Mouse (Mus musculus) embryo, embryonic 11 days (tissue): ENCODE data around the gene Psmb3.

ENCODE experiments used
- DNase-seq: peaks from one replicate; pipeline ENCODE4 v3.0.0-alpha.2; 2015

Gene Psmb3

DNA sequence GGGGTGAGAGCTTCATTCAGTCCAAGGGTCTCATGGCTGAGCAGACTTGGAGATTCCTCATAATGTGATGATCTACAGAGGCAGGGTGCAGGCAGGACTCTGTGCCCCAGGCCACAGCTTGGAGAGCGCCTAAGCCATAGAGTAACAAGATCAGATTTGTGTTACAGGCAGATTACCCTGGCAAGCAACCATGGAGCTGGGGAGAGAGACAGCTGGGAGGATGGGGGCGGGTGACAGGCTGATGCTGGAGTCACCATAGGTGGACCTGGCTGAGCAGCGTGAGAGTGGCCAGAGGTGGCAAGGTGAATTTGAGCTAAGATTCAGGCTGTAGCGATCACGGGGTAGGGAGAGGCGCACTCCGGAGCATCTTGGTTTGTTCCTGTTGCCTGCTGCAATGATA is 35.0 kb upstream of the Psmb3 start:
- no peak for DNase-seq

GRCm38 (mm10) chr11:97669268-97669667 is 33.9 kb upstream of the Psmb3 start:
- DNase-seq: no peak

- DNase-seq: peak; percentile 37
These were observed 33.4 kb upstream of the Psmb3 start for GRCm38 (mm10) chr11:97669829-97670228.

DNA sequence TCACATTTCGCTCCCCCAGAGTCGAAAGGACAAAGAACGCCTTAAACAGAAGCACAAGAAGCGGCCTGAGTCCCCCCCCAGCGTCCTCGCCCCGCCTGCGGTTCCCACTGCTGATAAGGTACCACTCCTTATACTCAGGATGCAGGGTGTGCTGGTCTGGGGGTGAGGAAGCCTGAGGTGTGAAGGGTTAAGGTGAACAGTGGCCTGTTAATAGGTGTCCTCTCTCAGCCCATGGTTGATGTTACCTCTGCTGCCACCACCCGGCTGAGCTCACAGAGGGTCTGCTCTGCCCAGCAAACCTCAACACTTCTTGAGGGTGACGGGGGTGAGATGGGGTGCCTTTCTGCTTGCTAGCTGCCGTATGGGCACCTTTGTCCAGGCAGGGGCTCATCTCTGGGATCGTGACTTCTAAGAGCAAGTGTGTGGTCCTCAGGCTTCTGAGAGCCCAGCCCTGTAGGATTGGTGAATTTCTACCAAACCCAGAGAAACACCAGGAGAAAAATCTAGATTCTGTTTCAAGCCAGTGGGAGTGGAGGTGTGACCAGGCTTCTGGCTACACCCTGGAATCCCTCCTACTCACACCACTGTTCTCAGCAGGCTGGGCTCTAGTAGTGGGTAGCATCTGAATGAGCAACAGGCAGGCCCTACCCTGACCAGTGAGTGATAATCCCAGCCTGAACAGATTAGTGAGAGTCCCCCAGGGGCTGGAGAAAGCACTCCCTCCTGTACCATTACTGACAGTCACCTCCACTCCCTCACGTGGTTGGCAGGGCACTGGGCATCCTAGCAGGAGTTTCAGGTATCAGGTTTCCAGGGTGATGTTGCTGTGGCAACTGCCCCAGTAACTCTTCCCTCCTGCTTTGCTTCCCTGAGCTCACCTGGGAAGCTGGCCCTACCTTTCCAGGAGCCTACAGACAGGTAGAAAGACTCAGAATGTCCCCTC is 32.7 kb upstream of the Psmb3 start:
- DNase-seq: no peak

- DNase-seq: no peak
These were observed 32.0 kb upstream of the Psmb3 start for GRCm38 (mm10) chr11:97671177-97671527.

DNA sequence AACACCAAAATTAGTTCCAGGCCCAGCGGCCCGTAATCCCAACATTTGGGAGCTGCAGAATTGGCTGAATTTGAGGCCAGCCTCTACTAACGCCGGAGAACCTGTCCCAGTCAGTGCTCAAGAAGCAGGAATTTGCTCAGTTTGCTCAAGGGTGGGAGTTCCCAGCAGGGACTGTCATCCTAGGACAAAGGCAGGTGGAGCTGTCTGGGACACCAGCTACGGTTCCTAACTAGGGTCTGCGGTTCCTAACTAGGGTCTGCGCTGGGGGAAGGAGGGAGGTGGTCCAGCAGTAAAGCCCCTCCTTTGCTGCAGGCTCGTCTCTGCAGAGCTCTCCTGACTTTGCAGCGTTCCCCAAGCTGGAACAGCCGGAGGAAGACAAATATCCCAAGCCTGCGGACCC is 30.1 kb upstream of the Psmb3 start:
- DNase-seq: no peak

GRCm38 (mm10) chr11:97676050-97676754 is 27.0 kb upstream of the Psmb3 start:
- no peak for DNase-seq

DNA sequence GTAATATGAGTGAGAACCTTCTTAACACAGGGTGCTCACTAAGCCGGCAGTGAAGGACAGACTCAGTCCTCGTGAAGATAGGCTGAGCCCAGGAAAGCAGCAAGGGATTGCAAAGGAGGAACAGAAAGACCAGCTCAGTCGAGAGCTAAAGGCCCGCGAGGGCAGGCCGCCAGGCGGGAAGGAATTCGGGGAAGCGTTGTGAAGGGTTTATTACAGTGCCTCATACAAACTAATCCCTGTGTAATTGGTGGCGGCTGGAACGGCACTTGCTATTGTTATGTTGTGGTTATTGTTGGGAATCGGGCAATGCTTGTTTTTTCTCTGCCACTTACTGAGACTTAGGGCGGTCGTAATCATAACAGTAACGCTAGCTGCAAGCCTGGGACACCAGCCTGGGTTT is 25.8 kb upstream of the Psmb3 start:
- DNase-seq: peak; percentile 28

DNA sequence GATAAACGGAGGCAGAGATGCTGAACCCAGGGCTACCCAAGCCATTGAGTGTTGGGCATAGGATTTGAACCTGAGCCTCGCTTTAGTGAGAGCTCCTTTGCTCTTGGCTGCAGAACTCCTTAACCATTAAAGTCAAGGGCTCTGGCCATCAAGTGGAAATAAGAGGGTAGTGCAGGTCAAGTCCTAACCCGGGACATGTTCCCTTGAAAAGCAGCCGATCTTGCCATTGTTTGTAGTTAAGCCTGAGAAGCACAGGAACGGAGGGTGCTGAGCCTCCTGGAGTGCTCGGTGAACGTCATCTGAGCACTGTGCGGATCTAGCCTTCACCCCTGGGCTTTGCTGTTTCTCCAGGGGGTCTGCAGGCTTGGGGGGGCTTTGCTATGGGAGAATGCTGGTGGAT is 25.4 kb upstream of the Psmb3 start:
- peak; percentile 41 for DNase-seq

DNA sequence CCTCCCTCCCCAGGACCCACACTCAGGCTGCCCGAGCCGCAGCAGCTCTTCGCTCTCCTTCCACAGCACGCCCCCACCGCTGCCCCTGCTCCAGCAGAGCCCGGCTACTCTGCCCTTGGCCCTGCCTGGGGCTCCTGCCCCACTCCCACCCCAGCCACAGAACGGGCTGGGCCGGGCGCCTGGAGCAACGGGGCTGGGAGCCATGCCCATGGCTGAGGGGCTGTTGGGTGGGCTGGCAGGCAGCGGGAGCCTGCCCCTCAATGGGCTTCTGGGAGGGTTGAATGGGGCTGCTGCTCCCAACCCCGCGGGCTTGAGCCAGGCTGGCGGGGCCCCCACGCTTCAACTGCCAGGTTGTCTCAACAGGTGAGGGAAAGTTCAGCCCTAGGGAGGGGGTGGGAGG is 24.9 kb upstream of the Psmb3 start:
- DNase-seq: no peak

DNA sequence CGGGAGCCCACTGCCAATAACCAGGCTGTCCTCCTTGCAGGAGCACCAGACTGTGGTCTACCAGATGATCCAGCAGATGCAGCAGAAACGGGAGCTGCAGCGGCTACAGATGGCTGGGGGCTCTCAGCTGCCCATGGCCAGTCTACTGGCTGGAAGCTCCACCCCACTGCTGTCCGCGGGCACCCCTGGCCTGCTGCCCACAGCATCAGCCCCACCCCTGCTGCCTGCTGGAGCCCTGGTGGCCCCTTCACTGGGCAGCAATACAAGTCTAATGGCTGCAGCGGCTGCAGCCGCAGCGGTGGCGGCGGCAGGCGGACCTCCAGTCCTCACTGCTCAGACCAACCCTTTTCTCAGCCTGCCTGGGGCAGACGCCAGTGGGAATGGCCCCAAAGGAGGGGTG is 22.8 kb upstream of the Psmb3 start:
- DNase-seq: no peak

DNA sequence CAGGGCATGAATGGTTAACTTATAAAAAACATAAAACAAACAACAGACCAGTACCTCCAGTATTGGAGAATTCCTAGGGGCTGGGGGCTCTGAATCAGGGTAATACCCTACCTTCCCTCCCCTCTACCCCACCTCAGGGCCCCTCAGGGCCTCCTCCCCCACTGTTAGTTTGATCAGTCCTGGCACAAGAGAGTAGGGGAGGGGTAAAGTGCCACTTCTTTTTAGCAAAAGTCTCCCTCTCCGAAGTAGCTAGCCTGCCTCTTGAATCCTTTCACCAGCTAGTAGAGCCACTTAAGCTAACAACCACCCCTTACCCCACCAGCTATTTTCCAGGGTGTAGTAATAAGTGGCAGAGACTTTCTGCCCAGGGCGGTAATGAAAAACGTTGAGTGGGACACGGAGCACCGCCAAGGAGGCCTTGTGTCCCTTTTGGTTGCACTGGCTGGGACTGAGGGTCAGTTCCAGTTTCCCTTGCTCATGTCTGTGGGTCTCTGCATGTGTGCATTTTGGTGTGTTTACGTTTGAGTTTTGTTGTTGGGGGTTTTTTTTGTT is 20.6 kb upstream of the Psmb3 start:
- DNase-seq: no peak

- no peak for DNase-seq
These were observed 19.0 kb upstream of the Psmb3 start for GRCm38 (mm10) chr11:97684063-97684680.

DNA sequence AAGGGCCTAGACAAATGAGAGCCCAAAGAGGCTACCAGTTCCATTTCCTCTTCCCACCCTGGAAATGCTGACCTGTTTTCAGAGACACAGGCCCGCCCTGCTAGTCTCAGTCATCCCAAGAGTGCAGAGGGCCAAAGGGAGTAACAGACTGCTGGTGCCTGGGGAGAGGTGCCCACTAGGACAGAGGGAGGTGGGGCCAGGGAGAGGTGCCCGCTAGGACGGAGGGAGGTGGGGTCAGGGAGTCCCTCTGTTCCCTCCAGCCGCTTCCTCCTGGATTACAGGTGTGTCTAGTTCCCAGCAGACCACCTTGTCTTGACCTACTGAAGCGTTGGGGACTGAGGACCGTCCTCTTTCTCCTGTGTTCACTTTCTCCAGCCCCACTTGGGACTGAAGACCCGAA is 18.4 kb upstream of the Psmb3 start:
- DNase-seq: no peak

DNA sequence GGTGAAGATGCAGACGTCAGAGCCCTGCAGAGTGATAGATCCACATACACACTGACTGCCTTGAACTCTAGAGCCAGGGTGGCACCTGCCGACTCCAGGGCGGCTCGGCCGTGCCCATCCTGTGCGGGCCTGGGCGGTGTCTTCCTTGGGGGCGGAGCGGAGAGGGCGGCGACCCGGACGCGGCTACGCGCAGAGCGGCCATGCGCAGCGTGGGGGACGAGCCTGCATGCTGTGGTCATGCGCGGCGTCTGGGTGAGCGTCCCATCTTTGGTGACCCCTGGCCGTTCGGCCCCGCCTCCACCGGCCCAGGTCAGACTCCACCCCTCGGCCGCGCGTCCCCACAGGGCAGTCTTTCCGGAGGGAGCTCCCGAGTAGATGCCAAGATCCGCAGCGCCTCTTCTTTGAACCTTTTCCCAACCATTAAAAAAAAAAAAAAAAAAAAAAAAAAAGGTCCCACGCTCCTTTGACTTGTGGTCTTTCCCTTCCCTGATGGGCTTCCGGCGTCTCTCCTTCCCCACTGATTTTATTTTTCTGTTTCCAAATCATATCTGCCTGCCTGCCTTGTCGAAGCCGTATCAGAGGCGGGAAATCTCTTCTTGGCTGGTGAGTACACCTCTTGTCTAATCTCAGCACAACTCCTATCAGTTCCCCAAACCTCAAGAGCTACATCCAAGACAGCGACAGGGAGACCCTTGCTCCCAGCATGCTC is 17.4 kb upstream of the Psmb3 start, which contains the start of gene Cisd3:
Cisd3 (plus strand) TSS at position 214 of the 709 bp plus-strand sequence.
- peak; percentile 91 for DNase-seq

GRCm38 (mm10) chr11:97686322-97686908 is 16.8 kb upstream of the Psmb3 start:
- DNase-seq: no peak

GRCm38 (mm10) chr11:97687061-97687460 is 16.1 kb upstream of the Psmb3 start:
- DNase-seq: no peak

DNA sequence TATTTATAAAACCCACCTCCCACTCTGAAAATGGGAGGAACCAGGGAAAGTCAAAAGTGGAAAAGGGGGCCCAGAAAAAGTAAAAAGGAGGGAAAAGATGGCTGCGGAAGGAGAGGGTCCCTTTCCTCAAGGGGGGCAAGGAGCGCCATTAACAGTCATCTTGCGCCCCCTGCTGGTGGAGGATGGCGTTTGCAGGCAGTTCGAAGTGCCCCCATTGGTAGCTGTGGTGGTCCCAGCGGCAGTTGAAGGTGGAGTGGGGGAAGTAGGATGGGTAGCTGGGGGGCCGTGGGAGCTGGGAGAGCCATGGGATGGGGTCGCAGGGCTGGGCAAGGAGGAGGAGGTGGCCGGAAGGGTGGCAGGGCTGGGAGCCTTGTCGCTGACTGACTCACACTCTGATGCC is 13.3 kb upstream of the Psmb3 start:
- DNase-seq: peak; percentile 80

GRCm38 (mm10) chr11:97694435-97694834 is 8.8 kb upstream of the Psmb3 start:
- DNase-seq: no peak

DNA sequence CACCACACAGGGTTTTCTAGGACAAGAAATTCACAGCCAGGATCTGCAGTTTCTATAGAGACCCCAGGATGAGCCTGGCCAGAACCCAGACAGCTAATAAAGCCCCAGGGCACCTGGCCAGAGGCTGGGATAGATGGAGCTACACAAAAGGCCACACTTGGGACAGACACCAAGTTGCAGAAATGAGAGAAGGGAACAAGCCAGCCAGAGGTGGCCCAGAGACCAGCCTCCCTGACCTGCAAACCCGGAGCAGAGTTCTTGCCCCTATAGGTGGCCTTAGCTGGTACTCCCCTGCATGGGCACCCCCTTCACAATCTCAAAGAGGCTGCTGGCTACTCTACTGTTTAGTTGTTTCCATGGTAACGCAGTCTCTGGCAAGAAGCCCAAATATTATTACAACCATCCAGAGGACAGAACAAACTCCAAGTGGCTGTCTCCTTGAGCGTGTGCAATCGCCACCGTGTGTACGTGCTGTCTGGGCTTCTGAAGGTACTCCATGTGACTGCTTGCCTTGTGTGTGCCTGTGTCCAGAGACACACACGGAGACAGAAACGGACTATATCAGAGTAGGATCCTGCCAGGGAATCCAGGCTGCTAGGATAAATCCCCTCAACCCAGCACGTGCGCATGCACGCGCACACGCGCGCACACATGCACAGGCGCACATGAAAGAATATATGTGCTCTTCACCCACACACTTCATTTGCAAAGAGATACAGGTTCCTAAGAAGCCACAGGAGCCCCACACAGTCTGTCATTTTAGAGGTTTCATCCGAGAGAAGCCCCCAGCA is 8.1 kb upstream of the Psmb3 start:
- peak; percentile 50 for DNase-seq

- no peak for DNase-seq
These were observed 7.3 kb upstream of the Psmb3 start for GRCm38 (mm10) chr11:97695712-97696401.
